Mouse (Mus musculus): Measurements from ENCODE around the gene Grhl1.

- TF ChIP-seq CTCF (IDR thresholded peaks at IDR 0.05; ENCODE audit: low read depth) (no peak), EP300 (IDR thresholded peaks at IDR 0.05; ENCODE audit: low read depth) (no peak)
These were observed 20.0 kb downstream of the Grhl1 start for GRCm38 (mm10) chr12:24592055-24592454.

Data from liver, embryonic 14.5 days (tissue).